Mouse (Mus musculus) heart, postnatal 0 days (tissue): ENCODE measurements at regions not wholly inside any gene's neighbourhood (a gene's known extent, or its start where the extent isn't known, plus 50 kb on each side); places are given as distances from the start of the nearest gene placed in this dataset.

Source experiments
- ATAC-seq: fragments of 200-750 bp; cut with Nextera tagmentation; 2 replicates; pipeline ENCODE4 v1.8.0; 2017; ENCODE audit warnings: low read depth, moderate number of reproducible peaks, moderate library complexity; ENCODE audit not compliant: insufficient read depth
- DNase-seq: peaks from one replicate; pipeline ENCODE4 v3.0.0-alpha.2; 2016; ENCODE audit warnings: low spot score
- H3K27ac ChIP-seq: fragments of 300-500 bp; sonication (generic); 2 replicates; pipeline ENCODE4 v1.5.1; 2014; ENCODE audit warnings: low read depth, mild to moderate bottlenecking
- H3K27me3 ChIP-seq: fragments of 300-500 bp; sonication (generic); 2 replicates; pipeline ENCODE4 v1.6.1; 2014; ENCODE audit warnings: low read length, mixed read lengths; ENCODE audit not compliant: control insufficient read depth, insufficient read depth
- H3K36me3 ChIP-seq: fragments of 300-500 bp; sonication (generic); replicated peaks from 2 replicates; pipeline ENCODE4 v1.6.1; 2014; ENCODE audit warnings: low read length, mixed read lengths; ENCODE audit not compliant: control insufficient read depth, insufficient read depth
- H3K4me1 ChIP-seq: fragments of 300-500 bp; sonication (generic); 2 replicates; pipeline ENCODE4 v1.6.1; 2014; ENCODE audit warnings: antibody characterized with exemption; ENCODE audit not compliant: control insufficient read depth, insufficient read depth
- H3K4me2 ChIP-seq: fragments of 300-500 bp; sonication (generic); 2 replicates; pipeline ENCODE4 v1.6.1; 2014; ENCODE audit warnings: low read depth, mild to moderate bottlenecking, low read length, moderate library complexity
- H3K4me3 ChIP-seq: fragments of 300-500 bp; sonication (generic); 2 replicates; pipeline ENCODE4 v1.5.1; 2014; ENCODE audit warnings: low read depth, low read length
- H3K9ac ChIP-seq: fragments of 300-500 bp; sonication (generic); replicated peaks from 2 replicates; pipeline ENCODE4 v1.6.1; 2014; ENCODE audit warnings: low read depth, low read length, mixed read lengths
- H3K9me3 ChIP-seq: fragments of 300-500 bp; sonication (generic); replicated peaks from 2 replicates; pipeline ENCODE4 v1.6.1; 2016; ENCODE audit warnings: low read length; ENCODE audit not compliant: control insufficient read depth
- CTCF ChIP-seq: IDR thresholded peaks from 2 replicates; pipeline ENCODE4 v1.5.1; 2016; ENCODE audit warnings: antibody characterized with exemption, control low read depth, low read depth
- EP300 ChIP-seq: IDR thresholded peaks from 2 replicates; pipeline ENCODE4 v1.6.1; 2016; ENCODE audit warnings: antibody characterized with exemption, low read depth
- WGBS: fragments of 180-500 bp; shearing (Covaris S2); extraction: QIAGEN DNeasy Blood & Tissue Kit; methylation state at CpG from one replicate; pipeline ENCODE4 v1.1.7; 2014; 5-methylcytosine and 5-hydroxymethylcytosine counted together

GRCm38 (mm10) chr3:140129065-140129778 lies 923.7 kb downstream of the Stpg2 start:
- Histone ChIP-seq H3K4me1 (no peaks in the 10 kb centered on the region), H3K9me3 (no peaks in the 10 kb centered on the region), H3K27me3 (no peaks in the 10 kb centered on the region), H3K27ac (no peak overlapping the region), H3K4me2 (no peak overlapping the region), H3K4me3 (no peak overlapping the region), H3K36me3 (no peaks in the 10 kb centered on the region), H3K9ac (no peak overlapping the region)
- no peak for ATAC-seq
- no peak for DNase-seq
- TF ChIP-seq EP300 = no peak
- TF ChIP-seq CTCF = no peak
- WGBS = 65% methylated on average over 8 of the region's 8 CpGs

- no peak for ATAC-seq
- no peak overlapping the region for H3K4me3 ChIP-seq
- no peak overlapping the region for H3K27ac ChIP-seq
- DNase-seq = no peak
- no peaks in the 10 kb centered on the region for H3K27me3 ChIP-seq
- 76% methylated on average over 2 of the region's 2 CpGs for WGBS
- TF ChIP-seq EP300 = no peak
- H3K4me2 ChIP-seq = no peak overlapping the region
- no peaks in the 10 kb centered on the region for H3K4me1 ChIP-seq
- no peak overlapping the region for H3K9ac ChIP-seq
- no peaks in the 10 kb centered on the region for H3K36me3 ChIP-seq
- H3K9me3 ChIP-seq = no peaks in the 10 kb centered on the region
Observed at GRCm38 (mm10) chr3:140143900-140144299, 938.4 kb downstream of the Stpg2 start.

GRCm38 (mm10) chr3:140147158-140147933 lies 941.9 kb downstream of the Stpg2 start:
- Histone ChIP-seq H3K9ac (no peak overlapping the region), H3K4me1 (no peaks in the 10 kb centered on the region), H3K4me3 (no peak overlapping the region), H3K27me3 (no peaks in the 10 kb centered on the region), H3K4me2 (no peak overlapping the region), H3K9me3 (no peaks in the 10 kb centered on the region), H3K36me3 (no peaks in the 10 kb centered on the region), H3K27ac (no peak overlapping the region)
- TF ChIP-seq EP300 = no peak
- TF ChIP-seq CTCF = no peak
- ATAC-seq (no peak), DNase-seq (no peak)
- 69% methylated on average over 2 of the region's 2 CpGs for whole genome bisulfite sequencing

- Histone ChIP-seq H3K4me3 (no peak overlapping the region), H3K9me3 (no peaks in the 10 kb centered on the region), H3K27me3 (no peaks in the 10 kb centered on the region), H3K4me2 (no peak overlapping the region), H3K27ac (no peak overlapping the region), H3K4me1 (no peaks in the 10 kb centered on the region), H3K36me3 (no peaks in the 10 kb centered on the region), H3K9ac (no peak overlapping the region)
- WGBS = 60% methylated on average over 7 of the region's 7 CpGs
- ATAC-seq (no peak), DNase-seq (no peak)
- no peak for TF ChIP-seq CTCF
- TF ChIP-seq EP300 = no peak
Observed at GRCm38 (mm10) chr3:140150530-140150951, 945.0 kb downstream of the Stpg2 start.

DNA sequence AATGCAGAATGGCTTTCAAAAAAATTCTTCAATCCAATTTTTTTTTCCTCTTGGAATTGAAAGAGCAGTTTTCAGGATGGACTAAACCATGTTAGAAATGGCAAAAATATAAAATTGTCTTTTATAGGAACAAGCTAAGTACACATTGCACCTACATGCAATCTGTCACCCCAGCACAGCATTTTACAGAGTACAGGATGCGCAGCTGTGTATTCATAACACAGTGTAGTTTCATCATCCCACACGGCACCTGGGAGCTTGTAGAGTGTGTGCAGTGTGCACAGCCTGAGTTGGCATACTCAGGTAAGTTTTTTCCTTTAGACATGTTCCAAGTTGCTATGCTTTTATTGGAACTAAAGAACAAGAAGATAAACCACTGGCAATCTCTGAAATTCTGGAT lies 974.0 kb downstream of the Stpg2 start:
- H3K27me3 ChIP-seq = no peaks in the 10 kb centered on the region
- no peak overlapping the region for H3K27ac ChIP-seq
- 86% methylated on average over 2 of the region's 2 CpGs for WGBS
- TF ChIP-seq CTCF (no peak), EP300 (no peak)
- no peak overlapping the region for H3K4me2 ChIP-seq
- DNase-seq (no peak), ATAC-seq (no peak)
- no peaks in the 10 kb centered on the region for H3K4me1 ChIP-seq
- H3K9ac ChIP-seq = no peak overlapping the region
- H3K9me3 ChIP-seq = no peaks in the 10 kb centered on the region
- H3K36me3 ChIP-seq = no peaks in the 10 kb centered on the region
- H3K4me3 ChIP-seq = no peak overlapping the region
